Comparison of ENCODE assay signal across 10 mouse cellular contexts in genomic region chr16:49503897-49504413, GRCm38 (mm10).
DNase-seq lines count a peak whose midpoint lies in the region; ATAC-seq and TF ChIP-seq lines count a peak whose summit lies in the region.
"Had no signal": no experiment of that assay in that cellular context is flagged by ENCODE, and none has a peak within 500 bp of the region (broad histone marks: within the 10 kb centered on the region; RNA-seq: fewer than 3 reads in every experiment).

No protein-coding gene starts in this region.

- DNase-seq in embryonic facial prominence, embryonic 11.5 days (ENCODE audit: low spot score): peak; percentile 10
- DNase-seq in embryonic facial prominence, embryonic 10.5 days (ENCODE audit: low spot score): no peak
- peak; percentile 82 for DNase-seq in CD4-positive helper T cell, adult 2 months (ENCODE audit: low read depth, low spot score)
- peak; percentile 17 for DNase-seq in c-Kit-positive CD71-negative TER-119-negative erythroid progenitor cells, embryonic 14.5 days (ENCODE audit: low read depth)
- peak; percentile 9 for DNase-seq in kidney, postnatal 0 days (ENCODE audit: low spot score)
- DNase-seq in naive thymus-derived CD4-positive, alpha-beta T cell, adult 2 months (ENCODE audit: low read depth): peak; percentile 82
- DNase-seq in testis, postnatal 10 days (ENCODE audit: low spot score): no peak
- DNase-seq in urinary bladder, postnatal 14 days (ENCODE audit: low spot score): no peak

- H3K9ac ChIP-seq in embryonic facial prominence, embryonic 11.5 days (replicated peaks; ENCODE audit: low read length): no peak overlapping the region
- no peak overlapping the region for H3K9ac ChIP-seq in kidney, postnatal 0 days (ENCODE audit: low read depth, low read length)

- no peak overlapping the region for H3K4me2 ChIP-seq in embryonic facial prominence, embryonic 11.5 days (ENCODE audit: low read depth, low read length)
- peak overlapping the region; percentile 27 for H3K4me2 ChIP-seq in kidney, postnatal 0 days (ENCODE audit: low read length)

- ATAC-seq in embryonic facial prominence, embryonic 11.5 days (replicated peaks; ENCODE audit: insufficient number of reproducible peaks, low FRiP score, low TSS enrichment, low read depth): no peak
- ATAC-seq in kidney, postnatal 0 days (replicated peaks; ENCODE audit: low FRiP score, low read depth): no peak

- no peaks in the 10 kb centered on the region for H3K4me1 ChIP-seq in embryonic facial prominence, embryonic 11.5 days (ENCODE audit: control insufficient read depth, insufficient read depth, low read length)
- 0 out of 2 replicates have a peak, but pooled peaks cover 8% of the 10 kb centered on the region for H3K4me1 ChIP-seq in embryonic facial prominence, embryonic 10.5 days
- H3K4me1 ChIP-seq in kidney, postnatal 0 days (replicated peaks; ENCODE audit: insufficient read depth, low read length): no peaks in the 10 kb centered on the region

- H3K4me3 ChIP-seq in embryonic facial prominence, embryonic 11.5 days (ENCODE audit: low read depth, low read length): no peak overlapping the region
- H3K4me3 ChIP-seq in embryonic facial prominence, embryonic 10.5 days: no peak overlapping the region
- no peak overlapping the region for H3K4me3 ChIP-seq in kidney, postnatal 0 days (replicated peaks; ENCODE audit: low read depth, low read length)
- H3K4me3 ChIP-seq: myocyte had no signal

- no peaks in the 10 kb centered on the region for H3K27me3 ChIP-seq in embryonic facial prominence, embryonic 11.5 days (ENCODE audit: control insufficient read depth, insufficient read depth, low read length)
- H3K27me3 ChIP-seq in embryonic facial prominence, embryonic 10.5 days (replicated peaks; ENCODE audit: low read depth, poor library complexity, severe bottlenecking): no peaks in the 10 kb centered on the region
- H3K27me3 ChIP-seq in kidney, postnatal 0 days (ENCODE audit: insufficient read depth, low read length): no peaks in the 10 kb centered on the region

- no peak for TF ChIP-seq CTCF in kidney, postnatal 0 days (IDR thresholded peaks at IDR 0.05; ENCODE audit: low read depth)

- 72% methylated on average over 14 of the region's 14 CpGs for WGBS in embryonic facial prominence, embryonic 11.5 days
- 85% methylated on average over 14 of the region's 14 CpGs for WGBS in embryonic facial prominence, embryonic 10.5 days
- 54% methylated on average over 14 of the region's 14 CpGs for WGBS in kidney, postnatal 0 days

- H3K9me3 ChIP-seq in embryonic facial prominence, embryonic 11.5 days (replicated peaks; ENCODE audit: control insufficient read depth, low read length): no peaks in the 10 kb centered on the region
- H3K9me3 ChIP-seq in embryonic facial prominence, embryonic 10.5 days: no peaks in the 10 kb centered on the region
- no peaks in the 10 kb centered on the region for H3K9me3 ChIP-seq in kidney, postnatal 0 days (replicated peaks; ENCODE audit: low read length)
- H3K9me3 ChIP-seq: G1E had no signal

- no peaks in the 10 kb centered on the region for H3K36me3 ChIP-seq in embryonic facial prominence, embryonic 11.5 days (replicated peaks; ENCODE audit: control insufficient read depth, insufficient read depth, low read depth, low read length)
- no peaks in the 10 kb centered on the region for H3K36me3 ChIP-seq in embryonic facial prominence, embryonic 10.5 days (replicated peaks)
- H3K36me3 ChIP-seq in kidney, postnatal 0 days (ENCODE audit: insufficient read depth, low read length): no peaks in the 10 kb centered on the region
- H3K36me3 ChIP-seq: G1E had no signal

- no peak overlapping the region for H3K27ac ChIP-seq in embryonic facial prominence, embryonic 11.5 days (replicated peaks; ENCODE audit: low read depth, low read length)
- H3K27ac ChIP-seq in embryonic facial prominence, embryonic 10.5 days (replicated peaks): no peak overlapping the region
- no peak overlapping the region for H3K27ac ChIP-seq in kidney, postnatal 0 days

Comparison
In these comparisons a context has a peak if more than half of its experiments do, and no peak if none do; other contexts are left out.
1. DNase-seq: peak in embryonic facial prominence, embryonic 11.5 days (single experiment), CD4-positive helper T cell, adult 2 months (single experiment), c-Kit-positive CD71-negative TER-119-negative erythroid progenitor cells, embryonic 14.5 days (single experiment), kidney, postnatal 0 days (single experiment) and naive thymus-derived CD4-positive, alpha-beta T cell, adult 2 months (single experiment); none in embryonic facial prominence, embryonic 10.5 days (single experiment), testis, postnatal 10 days (single experiment) and urinary bladder, postnatal 14 days (single experiment).